Comparison of ENCODE assay signal across 20 mouse cellular contexts in genomic region chr5:131578737-131579136, GRCm38 (mm10).
"Had no signal": no experiment of that assay in that cellular context is flagged by ENCODE, and none has a peak within 500 bp of the region (broad histone marks: within the 10 kb centered on the region; RNA-seq: fewer than 3 reads in every experiment).

No protein-coding gene starts in this region.

- H3K36me3 ChIP-seq: midbrain, embryonic 10.5 days; midbrain, embryonic 12.5 days; neural tube, embryonic 13.5 days; neural tube, embryonic 15.5 days had no signal

- H3K4me2 ChIP-seq: lung, embryonic 14.5 days; midbrain, embryonic 12.5 days; neural tube, embryonic 13.5 days; neural tube, embryonic 15.5 days had no signal

- H3K4me3 ChIP-seq: midbrain, embryonic 10.5 days; midbrain, embryonic 12.5 days; myocyte; neural tube, embryonic 13.5 days; neural tube, embryonic 15.5 days had no signal

- H3K9ac ChIP-seq: lung, embryonic 14.5 days; midbrain, embryonic 12.5 days; neural tube, embryonic 13.5 days; neural tube, embryonic 15.5 days had no signal

- H3K27ac ChIP-seq: macrophage; midbrain, embryonic 10.5 days; midbrain, embryonic 12.5 days; neural tube, embryonic 13.5 days; neural tube, embryonic 15.5 days had no signal

- H3K9me3 ChIP-seq: midbrain, embryonic 10.5 days; midbrain, embryonic 12.5 days; neural tube, embryonic 13.5 days; neural tube, embryonic 15.5 days had no signal

- DNase-seq: lung, adult 18-20 months; lung, embryonic 14.5 days; lung, postnatal 14 days; lung, postnatal 36 days; midbrain, embryonic 14.5 days; retina, postnatal 1 day; right cerebral cortex, adult 18-20 months; right cerebral cortex, postnatal 25 days; right cerebral cortex, postnatal 4 days; spleen, adult 18-20 months; thymus, adult 18-20 months; thymus, postnatal 25 days; thymus, postnatal 4 days had no signal

- ATAC-seq: midbrain, embryonic 16.5 days had no signal
